ENCODE assay signal across 12 mouse cellular contexts in the genomic region with DNA sequence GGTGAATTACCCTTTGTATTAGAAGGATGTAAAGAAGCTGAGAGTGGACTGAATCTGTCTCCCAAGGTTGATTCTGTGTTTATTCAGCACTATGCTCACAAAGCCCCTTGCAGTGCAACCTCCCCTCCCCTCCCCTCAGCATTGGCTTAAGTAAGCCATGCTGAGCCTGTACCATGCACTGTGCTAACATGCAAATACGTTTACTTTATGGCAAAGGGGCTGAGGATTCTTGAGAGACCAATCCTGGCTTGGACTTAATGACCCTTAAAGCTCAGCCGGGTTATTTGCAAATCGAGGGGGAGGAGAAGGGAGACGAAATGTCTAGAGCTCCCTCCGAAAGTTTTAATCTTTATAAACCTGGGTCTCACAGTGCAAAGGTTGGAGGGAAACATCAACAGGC. TPM values are rescaled to one million over a fixed set of nuclear protein-coding genes. Genes with fewer than 3 reads are reported as not detected.
DNase-seq lines count a peak whose midpoint lies in the region; ATAC-seq lines count a peak whose summit lies in the region.
"Had no signal": no experiment of that assay in that cellular context is flagged by ENCODE, and none has a peak within 500 bp of the region (broad histone marks: within the 10 kb centered on the region; RNA-seq: fewer than 3 reads in every experiment).

No protein-coding gene starts in this region.

- no peaks in the 10 kb centered on the region for H3K27me3 ChIP-seq in hindbrain, embryonic 12.5 days
- H3K27me3 ChIP-seq in hindbrain, embryonic 16.5 days (replicated peaks; ENCODE audit: control insufficient read depth, insufficient read depth, low read length), result no peaks in the 10 kb centered on the region
- no peaks in the 10 kb centered on the region for H3K27me3 ChIP-seq in neural tube, embryonic 13.5 days
- H3K27me3 ChIP-seq in limb, embryonic 10.5 days (ENCODE audit: low read depth, poor library complexity, severe bottlenecking), result no peaks in the 10 kb centered on the region

- H3K4me3 ChIP-seq in hindbrain, embryonic 12.5 days, result no peak overlapping the region
- H3K4me3 ChIP-seq in hindbrain, embryonic 16.5 days (ENCODE audit: low read length), result no peak overlapping the region
- no peak overlapping the region for H3K4me3 ChIP-seq in neural tube, embryonic 13.5 days
- no peak overlapping the region for H3K4me3 ChIP-seq in limb, embryonic 10.5 days
- H3K4me3 ChIP-seq: erythroblast, embryonic 14.5 days had no signal

- peak overlapping the region; percentile 17; the same call in 1 of the 2 replicates for H3K27ac ChIP-seq in hindbrain, embryonic 12.5 days
- no peak overlapping the region for H3K27ac ChIP-seq in hindbrain, embryonic 16.5 days (ENCODE audit: low read depth, low read length)
- H3K27ac ChIP-seq in neural tube, embryonic 13.5 days (replicated peaks), result no peak overlapping the region
- H3K27ac ChIP-seq in limb, embryonic 10.5 days, result peak overlapping the region; percentile 31; the same call in 1 of the 2 replicates

- WGBS in hindbrain, embryonic 12.5 days, result 37% methylated on average over 5 of the region's 5 CpGs
- WGBS in hindbrain, embryonic 16.5 days, result 35% methylated on average over 5 of the region's 5 CpGs
- WGBS in neural tube, embryonic 13.5 days, result 19% methylated on average over 5 of the region's 5 CpGs
- WGBS in limb, embryonic 10.5 days, result 48% methylated on average over 5 of the region's 5 CpGs

- no peak overlapping the region for H3K9ac ChIP-seq in hindbrain, embryonic 12.5 days
- H3K9ac ChIP-seq in hindbrain, embryonic 16.5 days (ENCODE audit: low read depth, low read length), result no peak overlapping the region
- no peak overlapping the region for H3K9ac ChIP-seq in neural tube, embryonic 13.5 days

- H3K36me3 ChIP-seq in hindbrain, embryonic 12.5 days, result peaks cover 10% of the 10 kb centered on the region; the same call in 1 of the 2 replicates
- peaks cover 5% of the 10 kb centered on the region for H3K36me3 ChIP-seq in hindbrain, embryonic 16.5 days (ENCODE audit: control insufficient read depth, insufficient read depth, low read length)
- peaks cover 14% of the 10 kb centered on the region for H3K36me3 ChIP-seq in neural tube, embryonic 13.5 days
- peaks cover 6% of the 10 kb centered on the region; the same call in 1 of the 2 replicates for H3K36me3 ChIP-seq in limb, embryonic 10.5 days

- no peaks in the 10 kb centered on the region for H3K9me3 ChIP-seq in hindbrain, embryonic 12.5 days (replicated peaks)
- no peaks in the 10 kb centered on the region for H3K9me3 ChIP-seq in hindbrain, embryonic 16.5 days (ENCODE audit: control insufficient read depth, low read length)
- no peaks in the 10 kb centered on the region for H3K9me3 ChIP-seq in neural tube, embryonic 13.5 days
- no peaks in the 10 kb centered on the region for H3K9me3 ChIP-seq in limb, embryonic 10.5 days (replicated peaks)

- no peak for DNase-seq in neural tube, embryonic 10.5 days (ENCODE audit: extremely low spot score, low spot score)
- no peak for DNase-seq in limb, embryonic 10.5 days (ENCODE audit: low spot score)
- DNase-seq in yolk sac, embryonic 10.5 days (ENCODE audit: low spot score), result peak; percentile 73
- DNase-seq in urinary bladder, postnatal 36 days (ENCODE audit: low spot score in 2 of 2), result no peak
- no peak for DNase-seq in urinary bladder, postnatal 4 days (ENCODE audit: low spot score in 2 of 2)
- DNase-seq: cerebellum, adult 9-10 months; kidney, postnatal 10 days; lung, postnatal 36 days had no signal

- peaks cover 22% of the 10 kb centered on the region for H3K4me1 ChIP-seq in hindbrain, embryonic 12.5 days
- peaks cover 10% of the 10 kb centered on the region for H3K4me1 ChIP-seq in hindbrain, embryonic 16.5 days (ENCODE audit: control insufficient read depth, insufficient read depth, low read depth, low read length)
- peaks cover 41% of the 10 kb centered on the region for H3K4me1 ChIP-seq in neural tube, embryonic 13.5 days (replicated peaks)
- H3K4me1 ChIP-seq in limb, embryonic 10.5 days, result peaks cover 18% of the 10 kb centered on the region

- no peak for ATAC-seq in hindbrain, embryonic 12.5 days (ENCODE audit: low FRiP score)
- ATAC-seq in hindbrain, embryonic 16.5 days, result no peak
- 0 out of 2 replicates have a peak, but pooled peaks have one; percentile 60 for ATAC-seq in neural tube, embryonic 13.5 days (ENCODE audit: low read depth)

- H3K4me2 ChIP-seq in hindbrain, embryonic 12.5 days (replicated peaks), result no peak overlapping the region
- no peak overlapping the region for H3K4me2 ChIP-seq in hindbrain, embryonic 16.5 days (ENCODE audit: low read length)
- no peak overlapping the region for H3K4me2 ChIP-seq in neural tube, embryonic 13.5 days

RNA-seq across cellular contexts. Expression of a gene that starts 16.0 kb away (rescaled TPM):
- 53.2 and 53.4 TPM in 2 replicates for polyA plus RNA-seq in hindbrain, embryonic 12.5 days (2016; fragmentation: Nextera tagmentation; extraction: Ambion mirVana)
- polyA plus RNA-seq in hindbrain, embryonic 16.5 days (2015; fragmentation: Nextera tagmentation; extraction: Ambion mirVana), result 118 and 127 TPM in 2 replicates
- polyA plus RNA-seq in neural tube, embryonic 13.5 days (2015; fragmentation: Nextera tagmentation; extraction: Ambion mirVana), result 78.7 and 86.4 TPM in 2 replicates
- 8.8 and 9.6 TPM in 2 replicates for polyA plus RNA-seq in limb, embryonic 10.5 days (2016; fragmentation: Nextera tagmentation; extraction: Ambion mirVana)

Comparison
In these comparisons a context has a peak if more than half of its experiments do, and no peak if none do; other contexts are left out.
1. H3K27ac ChIP-seq: peak in hindbrain, embryonic 12.5 days (single experiment) and limb, embryonic 10.5 days (single experiment); none in hindbrain, embryonic 16.5 days (single experiment) and neural tube, embryonic 13.5 days (single experiment).